Mouse (Mus musculus): ENCODE results near the gene Cpe.

GRCm38 (mm10) chr8:64648063-64648462 lies 44.8 kb downstream of the Cpe start:
- TF ChIP-seq TCF12 (IDR thresholded peaks at IDR 0.05; ENCODE audit: low read depth, low read length) (no peak), GATA1 (IDR thresholded peaks at IDR 0.05; ENCODE audit: low read depth, low read length) (no peak), POLR2AphosphoS2 (IDR thresholded peaks at IDR 0.05; ENCODE audit: low read length) (no peak)

All from MEL (cell line).